Mouse (Mus musculus) hindbrain, embryonic 10.5 days (tissue): ENCODE data around the gene Spint5. TPM values are rescaled to one million over a fixed set of nuclear protein-coding genes. Genes with fewer than 3 reads are reported as not detected.

Experiments used
- DNase-seq: peaks from one replicate; pipeline ENCODE4 v3.0.0-alpha.2; 2017; ENCODE audit warnings: low spot score
- H3K27ac ChIP-seq: fragments of 300-500 bp; sonication (generic); 2 replicates; pipeline ENCODE4 v1.5.1; 2016; ENCODE audit warnings: mild to moderate bottlenecking, moderate library complexity
- H3K27me3 ChIP-seq: fragments of 300-500 bp; sonication (generic); 2 replicates; pipeline ENCODE4 v1.6.1; 2016; ENCODE audit warnings: mild to moderate bottlenecking; ENCODE audit not compliant: poor library complexity, insufficient read depth, severe bottlenecking
- H3K36me3 ChIP-seq: fragments of 300-500 bp; sonication (generic); 2 replicates; pipeline ENCODE4 v1.6.1; 2016; ENCODE audit warnings: mild to moderate bottlenecking, moderate library complexity
- H3K4me1 ChIP-seq: fragments of 300-500 bp; sonication (generic); replicated peaks from 2 replicates; pipeline ENCODE4 v1.6.1; 2016; ENCODE audit warnings: mild to moderate bottlenecking
- H3K4me3 ChIP-seq: fragments of 300-500 bp; sonication (generic); 2 replicates; pipeline ENCODE4 v1.5.1; 2016; ENCODE audit warnings: mild to moderate bottlenecking, moderate library complexity
- H3K9me3 ChIP-seq: fragments of 300-500 bp; sonication (generic); 2 replicates; pipeline ENCODE4 v1.6.1; 2016; ENCODE audit warnings: mild to moderate bottlenecking, moderate library complexity
- WGBS: fragments of 180-500 bp; shearing (Covaris S2); methylation state at CpG from one replicate; pipeline ENCODE4 v1.1.7; 2016; 5-methylcytosine and 5-hydroxymethylcytosine counted together
- polyA plus RNA-seq: library from polyadenylated mRNA; unstranded; fragments of >200 nt; fragmentation: Nextera tagmentation; extraction: Ambion mirVana; gene quantifications from 2 replicates; pipeline ENCODE4 v1.2.1, GENCODE M21; 2016

The Spint5 gene
- polyA plus RNA-seq, 1 experiment from 2014 or later = not detected

DNA sequence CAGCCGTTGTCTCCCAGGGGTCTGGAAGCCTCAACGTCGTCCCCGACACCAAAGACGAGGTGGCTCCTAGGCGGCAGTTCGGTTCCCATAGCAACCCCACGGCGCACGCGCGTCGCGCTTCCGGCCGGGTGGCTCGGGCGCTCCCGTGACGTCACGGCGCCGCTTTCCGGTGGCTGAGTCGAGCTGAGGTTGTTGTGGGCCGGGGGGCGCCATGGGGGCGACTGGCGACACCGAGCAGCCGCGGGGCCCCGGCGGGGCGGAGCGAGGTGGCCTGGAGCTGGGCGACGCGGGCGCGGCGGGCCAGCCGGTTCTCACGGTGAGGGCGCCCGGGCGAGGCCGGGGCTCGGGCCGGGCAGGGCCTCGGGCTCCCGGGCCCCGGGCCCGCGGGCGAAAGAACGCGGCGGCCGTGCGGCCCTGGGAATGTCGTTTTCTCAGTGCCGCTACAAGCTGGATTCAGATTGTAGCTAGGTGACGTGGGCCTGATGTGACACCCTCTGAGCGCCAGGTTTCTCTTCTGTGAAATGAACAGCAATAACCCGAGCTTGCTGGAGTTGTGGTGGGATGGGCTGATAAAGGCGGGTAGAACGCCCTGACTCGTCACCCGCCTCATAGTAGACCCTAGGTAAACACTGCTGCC is 30.9 kb downstream of the Spint5 start, which contains the start of the genes Wfdc3 and Dnttip1:
Wfdc3 (minus strand) TSS at position 89 of the 637 bp plus-strand sequence.
Dnttip1 (plus strand) TSS at position 141 of the 637 bp plus-strand sequence.
- peaks cover 20% of the 10 kb centered on the region for H3K4me1 ChIP-seq
- under 1% methylated on average over 70 of the region's 70 CpGs for WGBS
- peaks cover 37% of the 10 kb centered on the region for H3K36me3 ChIP-seq
- H3K4me3 ChIP-seq = peak within 1 kb of the TSS; percentile 88
- no peaks in the 10 kb centered on the region for H3K9me3 ChIP-seq
- peak within 1 kb of the TSS; percentile 95 for H3K27ac ChIP-seq
- H3K27me3 ChIP-seq = no peaks in the 10 kb centered on the region
- peak; percentile 94 for DNase-seq

DNA sequence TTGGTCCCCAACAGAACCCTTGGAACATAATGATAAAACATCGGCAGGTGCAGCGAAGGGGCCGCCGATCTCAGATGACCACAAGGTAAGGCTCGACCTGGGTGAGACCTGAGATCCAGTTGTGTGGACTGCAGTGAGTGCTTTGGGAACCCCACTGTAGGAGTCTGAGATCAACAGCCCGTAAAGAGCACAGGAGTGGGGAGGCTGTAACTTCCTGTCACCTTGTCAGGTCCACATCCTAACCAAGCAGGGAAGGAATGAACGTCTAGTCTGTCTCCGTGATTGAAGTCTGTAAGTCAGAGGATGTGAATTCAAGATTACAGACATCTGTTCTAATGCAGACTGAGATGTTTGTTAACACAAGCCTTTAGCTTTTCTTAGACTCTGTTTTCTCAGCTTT is 31.6 kb downstream of the Spint5 start:
- Histone ChIP-seq H3K9me3 (no peaks in the 10 kb centered on the region), H3K27me3 (no peaks in the 10 kb centered on the region), H3K27ac (peak overlapping the region; percentile 95), H3K4me1 (peaks cover 20% of the 10 kb centered on the region), H3K4me3 (peak overlapping the region; percentile 88), H3K36me3 (peaks cover 44% of the 10 kb centered on the region)
- DNase-seq = no peak
- WGBS = 60% methylated on average over 8 of the region's 8 CpGs

DNA sequence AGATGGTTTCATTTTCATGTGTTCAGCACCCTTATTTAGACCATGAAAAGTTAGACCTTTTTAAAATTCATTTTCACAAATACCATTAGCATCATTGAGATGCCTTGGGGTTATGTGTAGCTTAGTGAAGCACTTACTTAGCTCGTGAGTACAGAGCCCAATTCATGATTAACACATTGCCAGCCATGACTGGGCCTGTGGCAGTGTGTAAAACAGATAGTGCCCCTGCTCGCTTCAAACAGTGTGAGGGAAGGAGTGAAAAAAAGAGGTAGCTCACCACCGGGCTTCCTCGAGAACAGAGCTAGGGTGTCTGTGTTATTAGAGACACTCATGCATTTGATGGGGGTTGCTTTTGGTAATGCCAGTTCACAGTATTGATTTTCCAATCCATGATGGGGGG is 33.1 kb downstream of the Spint5 start:
- H3K4me3 ChIP-seq = no peak overlapping the region
- WGBS = 86% methylated on average over 4 of the region's 4 CpGs
- DNase-seq = no peak
- H3K27ac ChIP-seq = no peak overlapping the region
- peaks cover 20% of the 10 kb centered on the region for H3K4me1 ChIP-seq
- H3K27me3 ChIP-seq = no peaks in the 10 kb centered on the region
- H3K36me3 ChIP-seq = peaks cover 59% of the 10 kb centered on the region
- no peaks in the 10 kb centered on the region for H3K9me3 ChIP-seq

DNA sequence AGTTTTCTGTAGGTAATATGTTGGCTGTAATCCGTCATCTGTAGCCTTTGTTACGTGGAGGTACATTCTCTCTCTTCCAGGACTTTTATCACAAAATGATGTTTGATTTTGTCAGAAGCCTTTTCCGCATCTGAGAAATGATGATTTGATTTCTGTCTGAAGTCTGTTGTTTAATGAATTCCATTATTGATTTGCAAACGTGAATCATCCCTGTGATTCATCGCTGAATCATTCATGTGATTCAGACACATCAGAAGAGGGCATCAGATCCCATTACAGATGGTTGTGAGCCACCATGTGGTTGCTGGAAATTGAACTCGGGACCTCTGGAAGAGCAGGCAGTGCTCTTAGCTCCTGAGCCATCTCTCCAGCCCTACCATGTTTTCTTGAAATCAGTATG is 33.9 kb downstream of the Spint5 start:
- 88% methylated on average over 6 of the region's 6 CpGs for WGBS
- DNase-seq = no peak
- peaks cover 67% of the 10 kb centered on the region for H3K36me3 ChIP-seq

DNA sequence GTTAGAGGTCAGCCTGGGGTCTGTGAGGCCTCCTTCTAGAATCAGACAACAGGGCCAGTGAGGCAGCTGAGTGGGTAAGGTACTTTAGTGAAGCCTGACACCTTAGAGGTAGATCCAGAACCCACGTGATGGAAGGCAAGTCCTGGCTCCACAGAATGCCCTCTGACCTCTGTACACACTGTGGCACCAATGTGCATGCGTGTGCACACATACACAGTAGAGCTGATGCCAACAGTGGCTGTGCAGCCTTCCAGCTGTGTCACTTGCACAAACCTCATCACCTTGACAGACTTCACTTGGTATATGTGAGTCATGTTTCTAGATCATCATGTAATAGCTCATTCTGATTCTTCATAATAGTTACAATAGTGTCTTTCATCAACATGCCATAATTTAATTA is 37.3 kb downstream of the Spint5 start:
- no peak for DNase-seq
- 0 out of 2 replicates have a peak, but pooled peaks cover 1% of the 10 kb centered on the region for H3K4me1 ChIP-seq
- no peak overlapping the region for H3K27ac ChIP-seq
- H3K36me3 ChIP-seq = peaks cover 99% of the 10 kb centered on the region
- H3K27me3 ChIP-seq = no peaks in the 10 kb centered on the region
- no peaks in the 10 kb centered on the region for H3K9me3 ChIP-seq
- WGBS = 92% methylated on average over 2 of the region's 2 CpGs
- H3K4me3 ChIP-seq = no peak overlapping the region

More for the DNA sequence above, 33.9 kb downstream of the Spint5 start:
- H3K27me3 ChIP-seq = no peaks in the 10 kb centered on the region
- H3K4me1 ChIP-seq = peaks cover 20% of the 10 kb centered on the region
- H3K4me3 ChIP-seq = no peak overlapping the region
- H3K9me3 ChIP-seq = no peaks in the 10 kb centered on the region
- no peak overlapping the region for H3K27ac ChIP-seq

DNA sequence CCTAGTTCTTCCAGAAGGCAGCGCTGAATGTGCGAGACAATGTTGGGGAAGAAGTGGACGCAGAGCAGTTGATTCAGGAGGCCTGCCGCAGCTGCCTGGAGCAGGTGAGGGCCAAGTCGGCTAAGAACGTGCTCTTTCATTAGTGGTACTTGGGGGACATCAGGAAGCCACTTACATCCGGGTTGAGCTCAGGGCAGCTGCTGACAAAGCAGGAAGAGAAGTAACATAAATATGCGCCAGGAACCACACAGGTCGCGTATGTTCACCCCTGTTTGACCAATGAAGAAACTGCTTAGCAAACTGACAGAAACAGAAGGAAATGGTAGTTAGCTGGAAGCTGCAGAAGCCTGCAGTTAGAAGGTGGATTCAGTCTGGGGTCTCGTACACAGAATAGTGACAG is 39.0 kb downstream of the Spint5 start:
- DNase-seq = no peak
- WGBS = 89% methylated on average over 11 of the region's 11 CpGs
- peaks cover 99% of the 10 kb centered on the region for H3K36me3 ChIP-seq
- H3K9me3 ChIP-seq = no peaks in the 10 kb centered on the region
- H3K27ac ChIP-seq = no peak overlapping the region
- no peaks in the 10 kb centered on the region for H3K27me3 ChIP-seq
- no peaks in the 10 kb centered on the region for H3K4me1 ChIP-seq
- H3K4me3 ChIP-seq = no peak overlapping the region

DNA sequence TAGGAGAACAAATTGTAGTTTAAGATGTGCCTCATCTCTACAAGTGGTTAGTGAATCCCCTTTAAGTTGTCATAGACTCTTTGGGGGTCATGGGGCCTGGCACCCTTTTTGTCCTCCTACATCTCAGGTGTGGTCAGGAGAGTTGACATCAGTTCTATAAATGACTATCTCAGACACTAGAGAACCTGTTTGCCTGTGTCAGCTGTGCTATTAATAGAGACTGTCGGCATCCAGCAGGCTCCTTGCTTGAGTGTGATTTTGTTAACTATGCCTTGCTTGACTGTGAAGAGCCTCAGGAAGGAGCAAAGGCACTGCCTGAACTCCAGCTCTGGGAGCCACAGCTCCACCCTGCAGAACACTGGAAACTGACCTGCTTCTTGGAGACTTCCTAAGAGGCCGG is 39.7 kb downstream of the Spint5 start:
- no peak overlapping the region for H3K27ac ChIP-seq
- DNase-seq = no peak
- H3K27me3 ChIP-seq = no peaks in the 10 kb centered on the region
- no peak overlapping the region for H3K4me3 ChIP-seq
- H3K36me3 ChIP-seq = peaks cover 100% of the 10 kb centered on the region
- WGBS = 87% methylated on average over 2 of the region's 2 CpGs
- no peaks in the 10 kb centered on the region for H3K4me1 ChIP-seq
- no peaks in the 10 kb centered on the region for H3K9me3 ChIP-seq

DNA sequence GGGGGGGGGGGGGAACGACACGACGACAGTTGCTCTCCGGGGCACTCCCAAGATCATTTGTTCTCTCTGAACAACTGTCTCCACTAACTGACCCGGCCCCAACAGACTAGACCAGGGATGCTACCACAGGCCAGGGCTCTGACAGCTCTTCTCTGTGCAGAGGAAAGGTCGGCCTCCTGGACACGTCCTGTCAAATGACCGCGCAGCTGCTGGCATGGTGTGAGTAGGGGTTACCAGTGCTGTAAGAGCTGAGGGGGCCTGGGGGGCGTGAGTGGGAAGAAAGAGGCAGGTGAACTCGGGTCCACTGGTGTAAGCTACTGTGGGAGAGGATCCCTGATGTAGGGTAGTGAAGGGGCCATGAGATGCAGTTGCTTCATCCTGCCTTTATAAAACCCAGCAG is 42.7 kb downstream of the Spint5 start:
- no peaks in the 10 kb centered on the region for H3K4me1 ChIP-seq
- DNase-seq = no peak
- no peak overlapping the region for H3K27ac ChIP-seq
- H3K9me3 ChIP-seq = no peaks in the 10 kb centered on the region
- H3K4me3 ChIP-seq = no peak overlapping the region
- H3K27me3 ChIP-seq = no peaks in the 10 kb centered on the region
- peaks cover 100% of the 10 kb centered on the region for H3K36me3 ChIP-seq
- 92% methylated on average over 11 of the region's 11 CpGs for WGBS

DNA sequence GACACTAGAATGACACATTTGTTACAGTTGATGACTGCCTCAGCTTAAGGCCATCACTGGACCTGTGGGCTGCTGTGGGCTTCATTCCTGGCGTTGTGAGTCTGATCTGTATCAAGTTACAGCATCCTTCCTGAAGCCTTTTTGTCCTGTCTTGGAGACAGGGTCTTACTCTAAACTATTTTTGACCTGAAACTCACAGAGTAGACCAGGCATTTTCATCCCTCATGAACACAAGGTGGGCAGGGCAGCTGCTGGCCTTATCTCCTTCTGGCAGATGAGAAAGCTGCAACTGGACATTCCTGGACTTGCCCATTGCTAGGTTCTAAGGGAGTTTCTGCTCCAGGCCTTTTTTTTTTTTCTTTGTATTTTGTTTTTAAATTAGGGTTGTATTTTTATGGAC is 43.6 kb downstream of the Spint5 start:
- no peak overlapping the region for H3K4me3 ChIP-seq
- WGBS = 67% methylated on average over 1 of the region's 1 CpGs
- no peaks in the 10 kb centered on the region for H3K4me1 ChIP-seq
- no peaks in the 10 kb centered on the region for H3K27me3 ChIP-seq
- peaks cover 100% of the 10 kb centered on the region for H3K36me3 ChIP-seq
- no peaks in the 10 kb centered on the region for H3K9me3 ChIP-seq
- no peak overlapping the region for H3K27ac ChIP-seq
- no peak for DNase-seq

DNA sequence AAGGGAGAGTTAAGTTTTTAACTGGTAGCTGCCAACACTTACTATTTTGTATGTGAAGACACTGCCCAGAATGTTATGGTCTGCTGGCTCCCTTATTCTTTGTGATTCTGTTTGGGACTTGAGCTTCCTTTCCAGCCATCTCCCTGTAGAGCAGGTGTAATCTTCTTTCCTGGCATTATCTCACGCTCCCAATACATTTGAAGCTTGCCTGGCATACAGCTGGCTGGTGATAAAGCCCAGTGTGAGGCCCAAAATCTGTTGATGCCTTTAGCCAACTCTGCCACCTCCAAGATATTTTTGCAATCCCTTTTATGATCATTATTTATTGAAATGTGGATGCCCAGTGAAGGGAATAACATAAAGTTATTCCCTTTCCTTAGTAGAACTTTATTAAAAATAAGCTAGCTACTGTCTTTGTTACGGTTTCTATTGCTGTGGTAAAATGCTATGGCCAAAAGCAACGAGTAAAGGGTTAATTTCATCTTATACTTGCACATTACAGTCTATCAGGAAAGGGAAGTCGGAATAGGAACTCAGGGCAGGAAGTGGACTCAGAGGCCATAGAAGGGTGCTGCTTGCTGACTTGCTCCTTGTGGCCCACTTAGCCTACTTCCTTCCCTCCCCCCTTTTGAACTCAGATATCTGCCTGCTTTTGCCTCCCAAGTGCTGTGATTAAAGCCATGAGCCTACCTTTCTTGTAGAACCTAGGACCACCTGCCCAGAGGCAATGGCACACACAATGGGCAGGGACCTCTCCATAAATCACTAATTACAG is 45.1 kb downstream of the Spint5 start:
- Histone ChIP-seq H3K27me3 (no peaks in the 10 kb centered on the region), H3K9me3 (no peaks in the 10 kb centered on the region), H3K4me3 (no peak overlapping the region), H3K36me3 (peaks cover 93% of the 10 kb centered on the region), H3K27ac (no peak overlapping the region), H3K4me1 (no peaks in the 10 kb centered on the region)
- DNase-seq = no peak
- 92% methylated on average over 4 of the region's 4 CpGs for WGBS

DNA sequence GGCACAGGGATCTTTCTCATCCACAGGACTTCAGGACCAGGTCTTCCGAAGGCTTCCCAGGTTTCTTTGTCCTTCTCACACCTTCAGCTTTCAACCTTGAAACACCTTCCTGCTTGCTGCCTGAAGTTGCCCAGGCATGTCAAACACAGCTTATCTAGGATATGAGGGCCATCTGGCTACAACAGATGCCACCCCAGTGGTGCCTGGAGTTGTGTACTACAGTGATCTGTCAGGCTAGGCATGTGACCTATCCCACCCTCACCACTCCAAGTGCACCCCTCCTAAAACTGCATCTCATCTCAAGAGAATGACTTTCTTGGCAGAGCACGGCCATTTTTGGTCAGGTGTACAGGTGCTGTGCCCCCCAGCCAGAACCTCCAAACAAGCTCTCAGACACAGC is 46.4 kb downstream of the Spint5 start:
- peaks cover 93% of the 10 kb centered on the region for H3K36me3 ChIP-seq

DNA sequence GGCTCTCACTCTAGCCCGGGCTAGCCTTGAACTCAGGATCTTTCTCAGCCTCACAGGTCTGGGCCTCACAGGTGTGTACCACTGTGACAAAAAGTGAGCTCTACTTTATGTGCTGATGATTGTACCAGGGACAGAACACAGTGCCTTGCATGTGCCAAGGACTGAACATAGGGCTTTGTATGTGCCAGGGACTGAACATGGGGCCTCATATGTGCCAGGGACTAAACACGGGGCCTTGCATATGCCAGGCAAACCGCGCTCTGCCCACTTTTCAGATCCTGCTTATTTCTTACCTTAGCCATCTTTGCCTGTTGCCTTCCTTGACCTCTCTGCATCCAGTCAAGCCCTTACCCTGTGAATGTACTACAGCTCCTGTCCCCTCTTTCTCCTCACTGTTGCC is 46.9 kb downstream of the Spint5 start:
- H3K27me3 ChIP-seq = no peaks in the 10 kb centered on the region
- WGBS = 95% methylated on average over 4 of the region's 4 CpGs
- H3K9me3 ChIP-seq = no peaks in the 10 kb centered on the region
- DNase-seq = no peak
- no peak overlapping the region for H3K27ac ChIP-seq
- H3K36me3 ChIP-seq = peaks cover 93% of the 10 kb centered on the region
- no peak overlapping the region for H3K4me3 ChIP-seq
- H3K4me1 ChIP-seq = no peaks in the 10 kb centered on the region

More for the DNA sequence above, 46.4 kb downstream of the Spint5 start:
- no peak overlapping the region for H3K4me3 ChIP-seq
- H3K27me3 ChIP-seq = no peaks in the 10 kb centered on the region
- no peak overlapping the region for H3K27ac ChIP-seq
- no peaks in the 10 kb centered on the region for H3K4me1 ChIP-seq
- DNase-seq = no peak
- WGBS = 90% methylated on average over 2 of the region's 2 CpGs
- no peaks in the 10 kb centered on the region for H3K9me3 ChIP-seq

DNA sequence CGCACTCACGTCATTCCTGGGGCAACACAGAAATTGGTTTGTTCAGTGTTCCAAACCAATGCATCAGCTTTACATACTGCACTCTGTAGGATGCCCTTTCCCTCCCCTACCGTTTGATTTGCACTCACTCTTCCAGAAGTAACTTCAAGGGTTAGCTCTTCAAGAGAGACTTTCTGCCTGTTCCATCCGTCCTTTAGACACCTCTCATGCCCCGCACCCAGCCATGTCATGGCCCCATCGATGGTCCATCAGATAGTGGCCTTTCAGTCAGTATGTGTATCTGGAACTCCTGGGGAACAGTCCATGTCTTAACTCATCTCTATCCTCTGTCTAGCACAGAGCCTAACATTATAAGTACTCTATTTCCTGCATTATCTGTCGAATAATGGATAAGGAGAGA is 47.5 kb downstream of the Spint5 start:
- Histone ChIP-seq H3K36me3 (peaks cover 93% of the 10 kb centered on the region), H3K4me3 (no peak overlapping the region), H3K27ac (no peak overlapping the region), H3K27me3 (no peaks in the 10 kb centered on the region), H3K9me3 (no peaks in the 10 kb centered on the region), H3K4me1 (peaks cover 1% of the 10 kb centered on the region; the same call in 1 of the 2 replicates)
- DNase-seq = no peak
- 91% methylated on average over 7 of the region's 7 CpGs for WGBS
